Mouse (Mus musculus) ES-E14 (cell line): ENCODE data around the gene Stk35.

ENCODE experiments used
- CHD2 ChIP-seq: IDR thresholded peaks from 2 replicates; pipeline ENCODE4 v1.6.1; 2014; ENCODE audit warnings: mild to moderate bottlenecking, low read depth, low read length, inconsistent platforms
- HCFC1 ChIP-seq: IDR thresholded peaks from 2 replicates; pipeline ENCODE4 v1.6.1; 2012; ENCODE audit warnings: low read length, inconsistent platforms, borderline replicate concordance; ENCODE audit not compliant: insufficient read depth
- MAFK ChIP-seq: IDR thresholded peaks from 2 replicates; pipeline ENCODE4 v1.6.1; 2014; ENCODE audit warnings: mild to moderate bottlenecking, low read depth, low read length, inconsistent platforms; ENCODE audit not compliant: insufficient read depth
- ZC3H11A ChIP-seq: IDR thresholded peaks from 2 replicates; pipeline ENCODE4 v1.6.1; 2012; ENCODE audit warnings: low read depth, mild to moderate bottlenecking, inconsistent platforms, low read length, borderline replicate concordance
- ZNF384 ChIP-seq: IDR thresholded peaks from 2 replicates; pipeline ENCODE4 v1.6.1; 2012; ENCODE audit warnings: low read depth, low read length, inconsistent platforms

DNA sequence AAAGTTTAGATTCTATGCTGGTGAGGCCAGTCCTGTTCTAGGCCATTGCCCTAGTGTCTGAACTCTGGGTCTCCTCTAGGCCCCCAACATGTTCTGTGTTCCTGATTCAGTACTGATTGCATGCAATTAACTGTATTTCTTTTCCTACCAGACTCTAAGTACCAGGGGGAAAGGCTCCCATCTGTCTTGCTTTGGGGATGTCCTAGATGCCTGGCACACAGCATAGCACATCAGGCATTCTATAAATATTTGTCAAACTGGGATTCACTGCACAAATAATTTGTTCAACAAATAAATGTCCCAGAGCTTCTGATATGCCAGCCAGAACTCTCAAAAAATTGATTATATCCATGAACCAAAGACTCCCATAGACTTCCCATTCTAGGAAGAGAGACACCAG, 76.6 kb downstream of the Stk35 start:
- TF ChIP-seq ZC3H11A = no peak
- no peak for TF ChIP-seq ZNF384
- no peak for TF ChIP-seq CHD2
- TF ChIP-seq MAFK = no peak
- TF ChIP-seq HCFC1 = no peak
